Mouse (Mus musculus) lung, postnatal 25 days (tissue): ENCODE data around the gene Gm21981.
A peak's percentile ranks its signal among the peaks of the same experiment; 100 is the strongest.
"Not testable (repeated sequence)": the region's sequence is repeated elsewhere in the genome, so short reads cannot be mapped to it uniquely, and the experiment has no call there.

Source experiments
- DNase-seq: peaks from one replicate; pipeline ENCODE4 v3.0.0; 2022; ENCODE audit warnings: low spot score

Gene Gm21981

DNA sequence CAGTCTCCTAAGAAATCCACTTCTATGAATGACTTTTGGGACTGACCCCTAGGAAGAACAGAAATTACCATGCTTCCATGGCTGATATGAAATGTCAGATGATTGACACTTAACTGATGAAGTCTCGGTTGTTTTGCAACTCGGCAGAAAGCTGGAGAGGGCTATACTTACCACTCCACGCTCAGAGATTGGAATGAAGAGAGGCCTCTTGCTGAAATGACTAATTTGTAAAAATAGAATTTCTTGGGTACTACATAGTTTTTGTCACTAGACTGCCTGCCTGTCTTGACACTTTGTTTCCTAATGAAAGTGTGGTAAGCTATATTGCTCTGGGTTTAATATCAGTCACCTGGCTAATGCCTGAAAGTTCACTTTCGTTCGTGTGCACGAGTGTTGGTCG, 29.8 kb downstream of the Gm21981 start:
- DNase-seq: no peak

DNA sequence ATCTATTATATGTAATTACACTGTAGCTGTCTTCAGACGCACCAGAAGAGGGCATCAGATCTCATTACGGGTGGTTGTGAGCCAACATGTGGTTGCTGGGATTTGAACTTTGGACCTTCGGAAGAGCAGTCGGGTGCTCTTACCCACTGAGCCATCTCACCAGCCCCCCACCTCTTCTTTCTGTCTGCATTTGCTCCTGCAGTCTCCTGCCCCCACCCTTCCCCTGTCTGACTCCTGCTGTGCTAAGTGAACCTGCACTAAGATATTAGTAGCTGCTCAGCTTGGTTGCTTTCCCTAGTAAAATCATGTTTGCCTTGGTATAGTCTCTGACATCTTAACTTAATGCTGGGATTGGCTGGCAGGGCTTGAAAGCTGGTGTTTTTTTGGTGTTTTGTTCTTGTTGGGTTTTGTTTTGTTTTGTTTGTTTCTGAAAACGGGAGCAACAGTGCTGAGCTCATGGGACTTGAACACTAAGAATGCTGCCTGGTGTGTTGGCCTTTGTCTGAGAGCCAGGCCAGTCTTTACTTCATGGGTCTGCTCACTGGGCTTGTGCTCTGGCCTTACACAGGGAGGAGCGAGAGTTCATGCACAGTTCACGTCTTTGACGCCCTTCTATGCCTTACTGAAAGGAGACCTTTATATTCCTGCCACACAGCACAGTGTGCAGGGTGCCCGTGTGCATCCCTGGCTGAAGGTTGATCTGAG, 31.1 kb downstream of the Gm21981 start:
- DNase-seq: no peak

DNA sequence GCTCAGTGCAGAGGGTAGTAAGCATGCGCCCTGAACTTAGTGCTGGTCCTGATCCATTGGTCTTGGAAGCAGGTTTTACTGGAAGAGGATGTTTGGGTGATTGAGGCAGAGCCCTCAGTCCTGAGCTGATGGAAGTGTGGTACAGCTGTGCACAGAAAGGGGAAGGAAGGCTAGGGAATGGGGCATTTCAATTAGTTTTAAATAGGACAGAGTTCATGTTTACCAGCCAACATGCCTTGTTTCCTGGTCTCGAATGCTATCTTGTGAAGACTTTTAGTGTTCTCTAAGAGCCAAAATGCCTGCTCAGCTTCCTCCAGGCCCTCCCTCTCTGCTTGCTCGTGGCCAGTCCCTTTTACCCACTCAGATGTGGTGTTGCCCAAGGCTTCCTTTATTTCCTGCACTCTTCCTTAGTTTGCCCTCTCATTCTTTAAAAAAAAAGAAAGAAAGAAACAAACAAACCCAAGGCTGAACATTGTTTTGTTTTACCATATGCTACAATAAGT, 35.5 kb downstream of the Gm21981 start:
- DNase-seq: no peak

DNA sequence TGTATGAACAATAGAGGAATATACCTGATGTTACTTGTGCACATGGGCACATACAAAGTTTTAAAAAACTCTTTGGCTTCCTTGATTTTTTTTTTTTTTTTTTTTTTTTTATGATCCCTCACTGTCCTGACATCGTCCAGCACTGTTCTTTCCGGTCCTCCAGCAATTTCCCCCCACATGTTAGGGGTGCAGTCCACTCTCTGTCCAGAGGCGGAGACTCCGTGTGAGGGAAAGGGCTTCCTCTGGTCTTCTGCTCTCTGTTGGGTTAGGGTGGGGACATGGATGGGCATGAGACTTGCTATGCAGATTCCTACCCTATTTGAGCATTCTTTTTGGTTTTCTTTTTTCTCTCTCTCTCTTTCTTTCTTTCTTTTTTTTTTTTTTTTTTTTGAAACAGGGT, 36.4 kb downstream of the Gm21981 start:
- DNase-seq: no peak

DNA sequence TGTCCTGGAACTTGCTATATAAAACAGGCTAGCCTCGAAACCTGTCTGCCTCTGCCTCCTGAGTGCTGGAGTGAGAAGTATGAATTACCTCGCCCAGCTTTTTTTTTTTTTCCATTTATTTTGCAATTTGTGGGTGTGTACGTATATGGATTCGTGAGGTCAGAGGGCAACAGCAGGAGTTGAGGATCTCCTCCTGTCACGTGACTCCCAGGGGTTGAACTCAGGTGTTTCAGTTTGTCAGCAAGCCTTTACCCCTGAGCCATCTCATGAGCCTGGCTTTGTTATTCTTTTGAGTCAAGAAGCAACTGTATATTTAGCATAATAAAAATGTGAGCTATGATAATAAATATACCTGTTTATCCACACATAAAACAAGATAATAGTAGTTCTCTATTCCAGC, 38.6 kb downstream of the Gm21981 start:
- no peak for DNase-seq

DNA sequence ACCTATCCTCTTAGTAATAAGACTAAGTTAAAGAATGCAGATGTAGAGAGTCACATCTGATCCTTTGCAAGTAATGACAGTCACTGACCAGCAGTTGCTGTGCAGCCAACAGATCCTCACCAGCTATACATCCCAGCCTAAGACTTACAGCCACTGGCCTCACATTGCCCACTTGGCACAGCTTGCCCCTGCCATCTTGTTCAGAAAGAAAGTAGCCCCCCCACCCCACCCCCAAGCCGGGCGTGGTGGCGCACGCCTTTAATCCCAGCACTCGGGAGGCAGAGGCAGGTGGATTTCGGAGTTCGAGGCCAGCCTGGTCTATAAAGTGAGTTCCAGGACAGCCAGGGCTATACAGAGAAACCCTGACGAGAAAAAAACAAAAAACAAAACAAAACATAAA, 39.9 kb downstream of the Gm21981 start:
- not testable (repeated sequence) for DNase-seq

DNA sequence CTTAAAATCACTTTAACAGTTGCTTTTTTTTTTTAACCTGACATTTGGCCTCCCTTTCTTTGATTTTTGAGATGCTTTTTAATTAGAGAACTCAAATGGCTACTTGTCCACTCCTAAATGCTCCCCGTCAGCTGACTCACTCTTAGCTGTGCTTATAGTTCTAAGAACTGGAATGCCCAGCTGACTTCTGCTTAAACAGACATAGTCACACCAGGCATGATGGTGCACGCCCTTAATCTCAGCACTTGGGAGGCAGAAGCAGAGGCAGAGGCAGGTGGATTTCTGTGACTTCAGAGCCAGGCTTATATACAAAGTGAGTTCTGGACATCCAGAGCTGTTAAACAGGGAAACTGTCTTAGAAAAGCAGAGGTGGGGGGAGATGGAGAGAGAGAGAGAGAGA, 42.3 kb downstream of the Gm21981 start:
- DNase-seq: no peak

DNA sequence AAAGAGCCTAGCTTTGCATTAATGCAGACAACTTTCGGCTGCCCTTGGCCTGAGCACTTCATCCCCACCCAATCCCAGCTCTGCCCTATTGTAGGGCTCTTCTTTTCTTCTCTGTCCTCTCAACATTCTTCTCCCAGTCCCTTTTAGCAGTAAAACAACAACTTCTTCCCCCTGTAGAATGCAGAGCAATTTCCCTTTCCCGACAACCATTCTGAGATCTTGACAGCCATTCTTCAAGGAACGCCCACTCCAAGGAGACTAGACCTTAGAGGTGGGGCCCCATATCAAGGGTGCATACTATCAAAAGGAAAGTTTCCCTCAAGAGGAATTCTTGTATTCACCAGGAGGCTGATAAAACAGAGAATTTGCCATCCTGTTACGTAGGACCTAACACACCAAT, 45.3 kb downstream of the Gm21981 start:
- DNase-seq: no peak

DNA sequence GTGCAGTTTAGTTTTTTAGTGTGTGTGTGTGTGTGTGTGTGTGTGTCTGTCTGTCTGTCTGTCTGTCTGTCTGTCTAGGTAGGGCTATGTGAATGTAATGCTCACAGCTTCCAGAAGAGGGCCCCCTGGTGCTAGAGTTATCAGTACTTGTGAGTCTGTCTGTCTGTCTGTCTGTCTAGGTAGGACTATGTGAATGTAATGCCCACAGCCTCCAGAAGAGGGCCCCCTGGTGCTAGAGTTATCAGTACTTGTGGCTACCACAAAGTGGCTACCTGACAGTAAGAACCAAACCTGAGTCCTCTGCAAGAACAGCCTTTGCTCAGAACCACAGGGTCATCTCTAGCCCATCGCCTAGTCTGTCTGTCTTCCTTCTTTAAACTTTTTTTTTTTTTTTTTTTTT, 47.6 kb downstream of the Gm21981 start:
- peak; percentile 73 for DNase-seq

DNA sequence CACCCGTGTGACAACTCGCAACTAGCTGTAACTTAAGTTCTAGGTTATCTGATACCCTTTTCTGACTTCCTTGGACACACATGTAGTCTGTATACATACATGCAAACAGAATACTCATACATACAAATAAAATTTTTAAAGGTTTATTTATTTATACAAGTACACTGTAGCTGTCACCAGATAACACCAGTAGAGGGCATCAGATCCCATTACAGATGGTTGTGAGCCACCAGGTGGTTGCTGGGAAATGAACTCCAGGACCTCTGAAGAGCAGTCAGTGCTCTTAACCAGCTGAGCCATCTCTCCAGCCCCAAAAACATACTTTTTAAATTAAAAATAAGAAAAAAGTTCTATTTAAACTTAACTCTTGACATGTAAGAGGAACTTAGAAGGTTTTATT, 51.3 kb downstream of the Gm21981 start:
- DNase-seq: no peak
